Mouse (Mus musculus) liver, postnatal 0 days (tissue): ENCODE measurements at regions not wholly inside any gene's neighbourhood (a gene's known extent, or its start where the extent isn't known, plus 50 kb on each side); places are given as distances from the start of the nearest gene placed in this dataset.

Experiments
- ATAC-seq: fragments of 200-750 bp; cut with Nextera tagmentation; 2 replicates; pipeline ENCODE4 v1.8.0; 2017; ENCODE audit warnings: mild to moderate bottlenecking, moderate library complexity
- DNase-seq: peaks from one replicate; pipeline ENCODE4 v3.0.0-alpha.2; 2016
- H3K27ac ChIP-seq: fragments of 300-500 bp; sonication (generic); 2 replicates; pipeline ENCODE4 v1.5.1; 2014; ENCODE audit warnings: antibody characterized with exemption, moderate library complexity, mild to moderate bottlenecking, low read depth
- H3K27me3 ChIP-seq: fragments of 300-500 bp; sonication (generic); 2 replicates; pipeline ENCODE4 v1.6.1; 2014; ENCODE audit warnings: low read length, control low read depth, mixed read lengths; ENCODE audit not compliant: insufficient read depth
- H3K36me3 ChIP-seq: fragments of 300-500 bp; sonication (generic); replicated peaks from 2 replicates; pipeline ENCODE4 v1.6.1; 2014; ENCODE audit warnings: mild to moderate bottlenecking, control low read depth, low read length, moderate library complexity, mixed read lengths; ENCODE audit not compliant: insufficient read depth
- H3K4me1 ChIP-seq: fragments of 300-500 bp; sonication (generic); 2 replicates; pipeline ENCODE4 v1.6.1; 2014; ENCODE audit warnings: antibody characterized with exemption, mild to moderate bottlenecking, control low read depth; ENCODE audit not compliant: insufficient read depth
- H3K4me2 ChIP-seq: fragments of 300-500 bp; sonication (generic); 2 replicates; pipeline ENCODE4 v1.6.1; 2014; ENCODE audit warnings: low read depth, mild to moderate bottlenecking, low read length, moderate library complexity, mixed read lengths
- H3K4me3 ChIP-seq: fragments of 300-500 bp; sonication (generic); 2 replicates; pipeline ENCODE4 v1.5.1; 2014; ENCODE audit warnings: low read depth, low read length
- H3K9ac ChIP-seq: fragments of 300-500 bp; sonication (generic); replicated peaks from 2 replicates; pipeline ENCODE4 v1.6.1; 2014; ENCODE audit warnings: mild to moderate bottlenecking, moderate library complexity
- H3K9me3 ChIP-seq: fragments of 300-500 bp; sonication (generic); 2 replicates; pipeline ENCODE4 v1.6.1; 2016; ENCODE audit warnings: mild to moderate bottlenecking, control low read depth, low read length, mixed read lengths
- CTCF ChIP-seq: sonication (generic); IDR thresholded peaks from 2 replicates; pipeline ENCODE4 v1.5.1; 2016; ENCODE audit warnings: antibody characterized with exemption, low read depth
- EP300 ChIP-seq: IDR thresholded peaks from 2 replicates; pipeline ENCODE4 v1.6.1; 2016; ENCODE audit warnings: antibody characterized with exemption, low read depth, mild to moderate bottlenecking
- WGBS: fragments of 180-500 bp; shearing (Covaris S2); extraction: QIAGEN DNeasy Blood & Tissue Kit; methylation state at CpG from one replicate; pipeline ENCODE4 v1.1.7; 2014; ENCODE audit not compliant: insufficient replicate concordance; 5-methylcytosine and 5-hydroxymethylcytosine counted together

GRCm38 (mm10) chr9:34411699-34412098 is 74.0 kb upstream of the Kirrel3 start:
- ATAC-seq, result no peak
- WGBS, result 70% methylated on average over 4 of the region's 4 CpGs

GRCm38 (mm10) chr9:34416153-34416552 is 69.5 kb upstream of the Kirrel3 start:
- TF ChIP-seq EP300 (no peak), CTCF (no peak)
- Histone ChIP-seq H3K27ac (no peak overlapping the region), H3K9me3 (no peaks in the 10 kb centered on the region), H3K4me2 (no peak overlapping the region), H3K4me1 (no peaks in the 10 kb centered on the region), H3K27me3 (no peaks in the 10 kb centered on the region), H3K9ac (no peak overlapping the region), H3K36me3 (no peaks in the 10 kb centered on the region), H3K4me3 (no peak overlapping the region)
- DNase-seq (no peak), ATAC-seq (no peak)
- 73% methylated on average over 8 of the region's 8 CpGs for WGBS

More at GRCm38 (mm10) chr9:34411699-34412098, 74.0 kb upstream of the Kirrel3 start:
- Histone ChIP-seq H3K4me2 (no peak overlapping the region), H3K9me3 (no peaks in the 10 kb centered on the region), H3K36me3 (no peaks in the 10 kb centered on the region), H3K4me1 (no peaks in the 10 kb centered on the region), H3K9ac (no peak overlapping the region), H3K27me3 (no peaks in the 10 kb centered on the region), H3K27ac (no peak overlapping the region), H3K4me3 (no peak overlapping the region)
- no peak for DNase-seq
- TF ChIP-seq CTCF (no peak), EP300 (no peak)

GRCm38 (mm10) chr9:34418100-34418499 is 67.6 kb upstream of the Kirrel3 start:
- H3K27me3 ChIP-seq, result no peaks in the 10 kb centered on the region
- DNase-seq (no peak), ATAC-seq (no peak)
- H3K4me3 ChIP-seq, result no peak overlapping the region
- no peaks in the 10 kb centered on the region for H3K36me3 ChIP-seq
- no peaks in the 10 kb centered on the region for H3K9me3 ChIP-seq
- H3K27ac ChIP-seq, result no peak overlapping the region
- H3K9ac ChIP-seq, result no peak overlapping the region
- WGBS, result 83% methylated on average over 8 of the region's 8 CpGs
- no peak for TF ChIP-seq CTCF
- no peak for TF ChIP-seq EP300
- H3K4me1 ChIP-seq, result no peaks in the 10 kb centered on the region
- no peak overlapping the region for H3K4me2 ChIP-seq

GRCm38 (mm10) chr9:34421956-34422355 is 63.7 kb upstream of the Kirrel3 start:
- Histone ChIP-seq H3K9ac (no peak overlapping the region), H3K4me2 (no peak overlapping the region), H3K27ac (no peak overlapping the region), H3K4me3 (no peak overlapping the region), H3K36me3 (no peaks in the 10 kb centered on the region), H3K9me3 (no peaks in the 10 kb centered on the region), H3K27me3 (no peaks in the 10 kb centered on the region), H3K4me1 (no peaks in the 10 kb centered on the region)
- DNase-seq, result no peak
- no peak for ATAC-seq
- TF ChIP-seq EP300 (no peak), CTCF (no peak)

GRCm38 (mm10) chr9:34423062-34423461 is 62.6 kb upstream of the Kirrel3 start:
- no peak for ATAC-seq
- 73% methylated on average over 7 of the region's 7 CpGs for WGBS

GRCm38 (mm10) chr9:34426589-34426988 is 59.1 kb upstream of the Kirrel3 start:
- Histone ChIP-seq H3K4me2 (no peak overlapping the region), H3K9me3 (no peaks in the 10 kb centered on the region), H3K9ac (no peak overlapping the region), H3K36me3 (no peaks in the 10 kb centered on the region), H3K27me3 (no peaks in the 10 kb centered on the region), H3K27ac (no peak overlapping the region), H3K4me3 (no peak overlapping the region), H3K4me1 (no peaks in the 10 kb centered on the region)
- 76% methylated on average over 4 of the region's 4 CpGs for WGBS
- no peak for ATAC-seq
- DNase-seq, result no peak
- TF ChIP-seq CTCF (no peak), EP300 (no peak)

More at GRCm38 (mm10) chr9:34423062-34423461, 62.6 kb upstream of the Kirrel3 start:
- Histone ChIP-seq H3K9ac (no peak overlapping the region), H3K4me1 (no peaks in the 10 kb centered on the region), H3K9me3 (no peaks in the 10 kb centered on the region), H3K36me3 (no peaks in the 10 kb centered on the region), H3K27ac (no peak overlapping the region), H3K4me3 (no peak overlapping the region), H3K27me3 (no peaks in the 10 kb centered on the region), H3K4me2 (no peak overlapping the region)
- no peak for DNase-seq
- TF ChIP-seq CTCF, result no peak
- no peak for TF ChIP-seq EP300

- no peak for ATAC-seq
- 70% methylated on average over 8 of the region's 8 CpGs for WGBS
- Histone ChIP-seq H3K4me1 (no peaks in the 10 kb centered on the region), H3K9ac (no peak overlapping the region), H3K4me2 (no peak overlapping the region), H3K4me3 (no peak overlapping the region), H3K9me3 (no peaks in the 10 kb centered on the region), H3K27ac (no peak overlapping the region), H3K36me3 (no peaks in the 10 kb centered on the region), H3K27me3 (no peaks in the 10 kb centered on the region)
- TF ChIP-seq CTCF (no peak), EP300 (no peak)
- no peak for DNase-seq
These were observed 58.0 kb upstream of the Kirrel3 start for GRCm38 (mm10) chr9:34427711-34428110.
